Mouse (Mus musculus) ovary, adult 10 weeks (tissue): ENCODE results near the gene Gcm2. TPM values are rescaled to one million over a fixed set of nuclear protein-coding genes. Genes with fewer than 3 reads are reported as not detected.

ENCODE experiments used
- polyA plus RNA-seq: library from polyadenylated mRNA; stranded (reverse); fragments of 350-450 nt; fragmentation: Illumina TruSeq; extraction: RNeasy Lipid Tissue Mini Kit (QIAGEN cat#74804); gene quantifications from one replicate; pipeline ENCODE4 v1.2.3, GENCODE M21; 2014

Gene Gcm2
- 0.43 TPM for polyA plus RNA-seq

DNA sequence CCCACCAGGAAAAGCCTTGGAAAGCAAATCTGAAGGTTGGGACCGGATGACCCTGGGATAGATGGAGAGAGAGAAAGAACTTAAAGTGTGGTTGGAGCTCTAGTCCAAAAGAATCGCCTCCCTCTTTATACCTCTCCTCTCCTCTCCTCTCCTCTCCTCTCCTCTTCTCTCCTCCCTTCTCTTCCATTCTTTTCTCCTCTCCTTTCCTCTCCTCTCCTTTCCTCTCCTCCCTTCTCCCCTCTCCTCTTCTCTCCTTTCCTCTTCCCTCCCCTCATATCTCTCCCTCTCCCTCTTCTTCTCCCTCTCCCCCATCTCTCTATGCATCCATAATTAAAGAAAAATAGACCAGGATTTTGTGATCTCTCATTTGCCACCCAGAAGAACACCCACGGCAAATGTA, at the start of gene Gcm2:
TSS of gene Gcm2 (minus strand) at position 101 of the 400 bp plus-strand sequence.

DNA sequence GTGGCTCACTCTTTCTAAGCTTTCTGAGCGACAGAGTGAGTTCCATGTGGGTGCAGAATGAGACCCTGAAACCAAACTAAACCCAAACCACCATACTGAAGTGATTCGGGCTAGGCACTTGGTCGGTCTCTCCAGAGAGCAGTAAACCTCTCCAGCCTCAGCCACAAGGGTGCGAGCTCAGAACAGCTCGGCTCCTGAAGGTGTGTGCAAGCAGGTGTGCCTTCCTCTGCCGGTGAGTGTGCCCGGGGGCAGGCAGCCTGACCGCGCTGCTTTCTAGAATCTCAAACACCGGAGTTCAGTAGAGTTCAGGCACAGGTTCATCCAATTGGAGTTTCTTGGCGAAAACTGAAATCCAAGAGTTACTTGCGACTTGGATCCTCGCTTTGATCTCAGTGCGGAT, 3.1 kb upstream of the Gcm2 start, which contains the start of gene Sycp2l:
TSS of gene Sycp2l (plus strand) at position 368 of the 400 bp plus-strand sequence.

DNA sequence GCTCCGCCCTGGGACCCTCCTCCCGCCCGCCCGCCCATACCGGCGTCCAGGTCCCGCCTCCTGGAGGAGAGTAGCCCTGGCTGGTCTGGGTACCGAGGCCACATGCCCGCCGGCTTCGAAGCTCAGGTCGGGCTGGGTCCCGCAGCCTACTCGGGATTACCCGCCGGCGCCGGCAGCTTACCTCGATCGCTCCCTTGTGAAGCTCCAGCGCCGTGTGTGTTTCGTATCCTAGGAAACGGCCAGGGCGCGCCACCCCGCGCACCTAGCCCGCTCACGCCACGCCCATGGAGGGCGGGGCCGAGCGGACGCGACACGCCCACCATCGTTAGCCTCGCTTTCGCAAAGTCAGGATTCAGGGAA, 31.4 kb downstream of the Gcm2 start, which contains the start of gene Mak:
TSS of gene Mak (minus strand) at position 286 of the 360 bp plus-strand sequence.

Other genes with a start within 250 kb of the Gcm2 start
- gene Pak1ip1, start 110.0 kb downstream of the Gcm2 start, polyA plus RNA-seq: 67.0 TPM
- gene Tmem14c, start 94.7 kb downstream of the Gcm2 start, polyA plus RNA-seq: 29.2 TPM
- gene Mak, start 31.3 kb downstream of the Gcm2 start, polyA plus RNA-seq: 3.9 TPM
- 3.9 TPM for gene Sycp2l, start 3.3 kb upstream of the Gcm2 start, polyA plus RNA-seq
- 10.5 TPM for gene Elovl2, start 109.4 kb upstream of the Gcm2 start, polyA plus RNA-seq
- 109 TPM for gene Smim13, start 138.8 kb upstream of the Gcm2 start, polyA plus RNA-seq
- not detected for gene Gm17364, start 162.9 kb upstream of the Gcm2 start, polyA plus RNA-seq